Mouse (Mus musculus): ENCODE measurements around the gene Polm. TPM values are rescaled to one million over a fixed set of nuclear protein-coding genes. Genes with fewer than 3 reads are reported as not detected.
"Not testable (repeated sequence)": the region's sequence is repeated elsewhere in the genome, so short reads cannot be mapped to it uniquely, and the experiment has no call there.

The Polm gene
- total RNA-seq, 2 experiments from 2014 or later = 2.7 to 3.1 TPM

DNA sequence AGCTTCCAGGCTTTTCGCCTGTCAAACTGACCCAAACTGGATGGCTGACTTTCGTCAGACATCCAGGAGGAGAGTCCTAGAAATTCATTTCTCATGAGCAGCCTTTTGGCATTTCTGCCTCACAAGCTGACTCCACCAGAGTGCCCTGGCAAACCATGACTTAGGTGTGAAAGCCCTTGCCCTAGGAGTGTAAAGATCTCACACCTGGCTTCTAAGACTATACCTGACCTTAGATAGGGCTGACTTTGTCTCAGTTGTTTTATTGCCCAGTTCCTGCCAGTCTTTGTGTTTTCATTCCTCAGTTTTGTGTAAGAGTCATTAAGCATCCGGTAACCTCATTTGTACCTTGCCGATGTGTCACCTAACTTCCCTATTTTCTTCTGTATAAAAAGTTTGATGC is 28.3 kb downstream of the Polm start:
- intact Hi-C loops (cut with DNase I); DNase-seq: not testable (repeated sequence)

DNA sequence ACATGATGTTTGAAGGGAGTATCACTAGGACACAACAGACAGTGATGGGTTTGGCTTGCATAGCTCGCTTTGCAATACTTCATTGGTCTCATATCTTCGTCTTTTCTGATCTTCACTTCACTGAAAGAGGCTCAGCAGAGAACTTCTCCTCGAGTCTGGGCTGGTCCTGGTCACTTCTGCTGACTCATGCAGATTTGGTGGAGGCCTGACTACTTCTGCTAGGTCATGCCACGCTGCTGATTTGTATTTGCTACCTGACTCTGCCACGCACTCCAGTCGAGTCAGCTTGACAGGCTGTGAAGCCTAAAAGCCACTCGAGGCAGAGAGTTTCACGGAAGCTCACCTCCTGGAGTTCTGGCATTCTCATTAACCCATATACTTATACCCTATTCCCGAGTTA is 29.9 kb downstream of the Polm start:
- no peak for DNase-seq
- intact Hi-C loops (cut with DNase I) = no loop called here

GRCm38 (mm10) chr11:5805711-5806110 is 32.1 kb downstream of the Polm start:
- no peak for DNase-seq
- intact Hi-C loops (cut with DNase I) = no loop called here

- intact Hi-C loops (cut with DNase I) = no loop called here
- DNase-seq = no peak
Observed at GRCm38 (mm10) chr11:5804174-5804573, 33.6 kb downstream of the Polm start.

- DNase-seq = peak; percentile 44 to 54
- intact Hi-C loops (cut with DNase I) = no loop called here
Observed at GRCm38 (mm10) chr11:5803551-5803981, 34.2 kb downstream of the Polm start, which contains the start of gene Pgam2. Gene Pgam2 (minus strand): TSS chr11:5803733.

- no peak for DNase-seq
- intact Hi-C loops (cut with DNase I) = no loop called here
Observed at GRCm38 (mm10) chr11:5802457-5803217, 35.2 kb downstream of the Polm start.

- peak; percentile 18 to 43 for DNase-seq
- intact Hi-C loops (cut with DNase I) = no loop called here
Observed at GRCm38 (mm10) chr11:5802005-5802404, 35.8 kb downstream of the Polm start.

- intact Hi-C loops (cut with DNase I) = no loop called here
- DNase-seq = peak in 1 of 2 experiments; percentile 12
Observed at GRCm38 (mm10) chr11:5801511-5801910, 36.3 kb downstream of the Polm start.

GRCm38 (mm10) chr11:5799621-5800490 is 38.0 kb downstream of the Polm start:
- intact Hi-C loops (cut with DNase I) = no loop called here
- peak in 1 of 2 experiments; percentile 14 for DNase-seq

DNA sequence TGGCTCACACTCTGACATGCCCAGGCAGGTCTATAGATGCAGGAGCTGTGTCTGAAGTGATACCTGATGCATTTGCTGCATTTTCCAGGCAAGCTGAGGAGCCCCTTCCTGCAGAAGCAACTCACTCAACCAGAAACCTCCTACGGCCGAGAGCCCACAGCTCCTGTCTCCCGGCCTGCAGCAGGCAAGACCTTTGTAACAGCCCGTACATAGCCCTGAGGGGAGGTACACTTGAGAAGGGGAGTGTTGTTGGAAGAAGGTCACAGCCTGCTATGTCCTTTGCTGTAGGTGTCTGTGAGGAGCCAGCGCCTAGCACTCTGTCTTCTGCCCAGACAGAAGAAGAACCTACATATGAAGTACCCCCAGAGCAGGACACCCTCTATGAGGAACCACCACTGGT is 39.9 kb downstream of the Polm start:
- DNase-seq = no peak
- intact Hi-C loops (cut with DNase I) = no loop called here

DNA sequence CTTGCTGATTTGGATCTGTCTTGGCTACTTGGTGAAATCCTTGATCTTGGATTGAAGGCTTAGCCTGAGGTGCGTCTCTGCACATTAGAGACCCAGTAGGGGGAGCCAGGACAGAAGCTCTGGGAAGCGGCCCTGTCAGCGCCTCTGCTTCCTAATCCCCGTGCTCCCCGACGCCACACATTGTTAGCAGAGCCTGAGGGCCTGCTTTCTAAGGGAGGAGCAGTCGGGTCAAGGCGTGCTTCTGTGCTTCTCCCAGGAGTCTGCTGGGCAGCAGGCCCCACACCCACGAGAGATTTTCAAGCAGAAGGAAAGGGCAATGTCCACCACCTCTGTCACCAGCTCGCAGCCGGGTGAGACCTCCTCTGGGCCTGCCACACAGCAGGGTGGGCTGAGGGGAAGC is 40.4 kb downstream of the Polm start:
- no peak for DNase-seq
- intact Hi-C loops (cut with DNase I) = no loop called here

DNA sequence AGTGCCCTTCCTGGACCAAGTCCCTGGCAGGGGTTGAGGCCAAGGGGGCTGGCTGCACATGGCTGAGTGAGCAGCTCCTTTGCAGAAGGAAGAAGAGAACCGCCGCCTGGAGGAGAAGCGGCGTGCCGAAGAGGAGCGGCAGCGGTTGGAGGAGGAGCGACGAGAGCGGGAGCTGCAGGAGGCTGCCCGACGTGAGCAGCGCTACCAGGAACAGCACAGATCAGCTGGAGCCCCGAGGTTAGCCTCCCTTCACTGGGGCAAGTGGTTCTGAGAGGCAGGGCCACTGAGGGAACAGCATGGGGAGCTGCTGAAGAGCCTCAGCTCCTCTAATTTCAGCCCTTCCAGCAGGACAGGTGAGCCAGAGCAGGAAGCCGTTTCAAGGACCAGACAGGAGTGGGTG is 40.9 kb downstream of the Polm start:
- intact Hi-C loops (cut with DNase I) = no loop called here
- no peak for DNase-seq

DNA sequence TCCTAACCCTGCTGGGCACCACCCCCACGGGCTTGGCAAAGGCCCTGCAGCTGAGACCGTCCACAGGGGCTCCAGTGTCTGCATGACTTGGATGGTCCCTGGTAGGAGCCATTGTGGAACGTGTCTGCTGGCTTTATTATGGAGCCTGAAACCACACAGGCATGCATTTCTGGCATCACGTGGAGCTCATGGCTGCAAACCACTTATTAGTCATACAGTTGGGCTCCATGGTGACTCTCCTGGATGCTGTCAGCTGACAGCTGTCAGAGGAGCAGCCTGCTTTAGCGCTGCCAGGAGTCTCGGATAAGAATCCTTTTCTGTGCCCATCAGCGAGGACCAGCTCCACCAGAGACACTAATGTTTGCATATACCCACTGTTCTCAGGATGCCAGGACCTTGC is 42.1 kb downstream of the Polm start:
- peak; percentile 38 to 56 for DNase-seq
- intact Hi-C loops (cut with DNase I) = no loop called here

GRCm38 (mm10) chr11:5795290-5795689 is 42.5 kb downstream of the Polm start:
- DNase-seq = no peak
- intact Hi-C loops (cut with DNase I) = no loop called here

GRCm38 (mm10) chr11:5790431-5790830 is 47.4 kb downstream of the Polm start:
- DNase-seq = no peak
- intact Hi-C loops (cut with DNase I) = no loop called here

GRCm38 (mm10) chr11:5789754-5790333 is 48.0 kb downstream of the Polm start:
- intact Hi-C loops (cut with DNase I) = loop anchor here (2.0 to 5.0 kb wide), 4 partner anchors 47 to 89 kb away; partner anchors contain the start of genes Pold2 and Polm
- no peak for DNase-seq

DNA sequence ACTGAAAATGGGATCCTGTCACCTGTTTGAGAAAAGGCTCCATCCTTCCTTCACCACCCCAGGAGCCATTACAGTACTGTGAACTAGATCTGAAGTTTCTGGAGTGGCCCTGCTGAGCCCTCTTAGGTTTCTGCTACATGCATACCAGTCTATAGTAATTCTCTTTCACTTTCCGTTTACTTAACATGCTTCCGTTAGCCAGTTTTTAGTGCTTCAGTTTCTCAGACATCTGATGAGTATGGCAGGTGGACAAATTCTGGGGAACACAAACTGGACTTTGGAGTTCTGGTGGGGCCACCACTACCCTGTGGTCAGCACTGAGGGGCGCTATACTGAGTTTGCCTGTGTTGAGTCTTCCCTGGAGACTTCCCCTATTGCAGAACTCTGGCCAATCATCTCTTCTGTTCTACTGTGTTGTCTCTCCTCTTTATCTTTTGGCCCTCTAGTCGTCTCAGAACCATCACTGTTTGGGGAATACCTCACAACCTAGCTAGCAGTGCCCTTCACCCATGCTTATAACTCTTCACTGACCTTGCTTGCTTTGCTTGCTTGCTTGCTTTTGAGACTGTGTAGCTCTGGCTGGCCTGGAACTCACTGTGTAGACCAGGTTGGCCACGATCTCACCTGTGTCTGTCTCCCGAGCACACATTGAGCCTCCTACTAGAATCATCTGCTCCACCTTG is 48.6 kb downstream of the Polm start:
- intact Hi-C loops (cut with DNase I) = loop anchor here (2.0 to 5.0 kb wide), 4 partner anchors 48 to 90 kb away; partner anchors contain the start of genes Pold2 and Polm
- no peak for DNase-seq

GRCm38 (mm10) chr11:5788056-5789014 is 49.5 kb downstream of the Polm start, which contains the start of gene Dbnl:
Gene Dbnl (plus strand): TSS chr11:5788488.
- intact Hi-C loops (cut with DNase I) = loop anchor here (2.0 to 5.0 kb wide), 4 partner anchors 48 to 90 kb away; partner anchors contain the start of genes Pold2 and Polm

DNA sequence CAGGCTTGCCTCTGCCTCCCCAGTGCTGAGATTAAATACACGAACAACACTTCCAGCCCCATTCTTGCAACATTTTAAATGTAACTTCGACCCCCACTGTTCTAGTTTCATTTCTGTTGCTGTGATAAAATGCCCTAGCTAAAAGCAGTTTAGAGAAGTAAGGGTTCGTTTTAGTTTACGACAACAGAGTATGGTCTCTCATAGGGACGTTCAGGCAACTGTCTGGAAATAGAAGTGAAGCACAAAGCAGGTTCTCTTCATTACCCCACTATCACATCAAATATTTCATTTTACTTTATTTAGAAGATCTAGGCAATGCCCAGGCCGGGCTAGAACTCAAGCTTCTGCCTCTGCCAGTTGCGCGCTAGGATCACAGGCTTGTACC is 50.2 kb downstream of the Polm start:
- intact Hi-C loops (cut with DNase I) = loop anchor here (2.0 to 5.0 kb wide), 4 partner anchors 47 to 91 kb away; partner anchors contain the start of genes Pold2 and Polm
- DNase-seq = no peak

More at GRCm38 (mm10) chr11:5788056-5789014, 49.5 kb downstream of the Polm start, which contains the start of gene Dbnl:
- peak; percentile 97 for DNase-seq
